Mouse (Mus musculus) heart, postnatal 4 days (tissue): ENCODE results near the gene Sugp1. TPM values are rescaled to one million over a fixed set of nuclear protein-coding genes. Genes with fewer than 3 reads are reported as not detected.
"Not testable (repeated sequence)": the region's sequence is repeated elsewhere in the genome, so short reads cannot be mapped to it uniquely, and the experiment has no call there.

Experiments used
- DNase-seq: peaks from one replicate; pipeline ENCODE4 v3.0.0; 2021
- total RNA-seq, 2 experiments: library from RNA; stranded (reverse); gene quantifications; 2 replicates each; pipeline ENCODE4 v1.2.3; 2021

Gene Sugp1
- total RNA-seq, 2 experiments from 2014 or later, result 23.2 to 23.8 TPM

DNA sequence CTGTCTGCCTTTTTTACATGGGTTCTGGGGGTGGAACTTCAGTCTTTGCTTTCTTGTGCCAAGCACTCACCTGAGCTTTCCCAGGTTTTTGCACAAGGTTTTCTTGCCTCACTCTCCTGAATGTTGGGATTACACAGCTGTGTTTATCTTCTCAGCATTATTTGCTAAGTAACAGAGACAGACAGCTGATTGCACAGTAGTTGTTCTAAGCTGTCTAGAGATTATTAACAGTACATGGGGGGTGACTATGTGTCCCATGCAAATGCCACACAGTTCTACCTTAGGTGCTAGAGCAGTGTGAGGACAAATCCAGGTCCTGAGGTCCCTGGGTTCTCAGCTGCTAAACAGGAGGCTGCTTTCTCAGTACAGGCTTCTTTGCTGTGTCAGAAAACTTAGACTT, 7.0 kb downstream of the Sugp1 start:
- no peak for DNase-seq

GRCm38 (mm10) chr8:70050434-70050833, 7.8 kb downstream of the Sugp1 start:
- DNase-seq, result not testable (repeated sequence)

- no peak for DNase-seq
Observed at GRCm38 (mm10) chr8:70057721-70058120, 15.1 kb downstream of the Sugp1 start.

- DNase-seq, result no peak
Observed at GRCm38 (mm10) chr8:70071836-70072440, 29.3 kb downstream of the Sugp1 start.

DNA sequence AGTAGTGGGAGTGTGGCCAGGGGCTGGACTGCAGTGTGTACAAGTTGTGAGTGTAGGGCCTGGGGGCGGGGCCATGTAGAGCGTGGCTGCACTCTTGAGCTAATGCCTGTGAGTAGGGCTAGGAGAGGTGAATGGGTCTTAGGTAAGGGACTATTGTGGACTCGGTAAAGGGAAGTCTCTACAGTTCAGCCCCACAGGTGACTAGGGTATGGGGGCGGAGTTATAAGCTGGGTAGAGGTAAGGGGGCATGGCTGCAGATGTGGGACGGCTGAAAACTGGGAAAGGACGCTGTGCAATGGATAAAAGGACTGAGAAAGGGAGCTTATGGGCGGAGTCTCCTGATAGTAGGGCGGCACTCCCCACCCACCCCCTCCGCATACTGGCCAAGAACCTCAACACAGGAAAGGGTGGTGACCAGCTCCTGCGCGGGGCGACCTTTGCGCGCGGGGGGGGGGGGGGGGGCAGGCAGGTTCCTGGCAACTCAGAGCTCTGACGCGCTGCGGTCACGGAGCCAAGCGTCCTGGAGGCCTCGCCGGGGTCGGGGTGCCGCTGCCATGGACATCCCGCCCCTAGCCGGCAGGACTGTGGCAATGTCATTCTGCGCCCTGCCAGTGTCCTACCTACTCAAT, 29.9 kb downstream of the Sugp1 start, which contains the start of gene Tm6sf2:
Tm6sf2 (plus strand) TSS at position 484 of the 629 bp plus-strand sequence.
- DNase-seq, result peak; percentile 65

- no peak for DNase-seq
Observed at GRCm38 (mm10) chr8:70073120-70073519, 30.5 kb downstream of the Sugp1 start.

DNA sequence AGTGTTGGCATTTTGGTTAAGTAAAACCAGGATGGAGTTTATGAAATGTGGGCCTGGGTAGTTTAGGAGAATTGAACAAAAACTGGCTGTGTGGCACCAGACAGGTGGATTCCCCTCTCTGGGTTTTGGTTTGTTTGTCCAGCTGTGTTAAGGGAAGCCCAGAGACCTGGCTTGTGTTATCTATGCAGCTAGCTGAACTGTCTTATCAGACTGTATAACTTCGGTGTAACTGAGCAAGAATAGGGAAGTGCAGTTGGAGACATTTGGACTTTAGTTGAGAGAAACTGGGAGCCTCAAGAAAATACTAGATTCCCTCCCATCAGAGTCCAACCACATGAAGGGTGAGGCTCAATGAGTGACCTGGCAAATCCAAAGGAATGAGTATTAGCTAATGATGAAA, 31.1 kb downstream of the Sugp1 start:
- DNase-seq, result no peak

DNA sequence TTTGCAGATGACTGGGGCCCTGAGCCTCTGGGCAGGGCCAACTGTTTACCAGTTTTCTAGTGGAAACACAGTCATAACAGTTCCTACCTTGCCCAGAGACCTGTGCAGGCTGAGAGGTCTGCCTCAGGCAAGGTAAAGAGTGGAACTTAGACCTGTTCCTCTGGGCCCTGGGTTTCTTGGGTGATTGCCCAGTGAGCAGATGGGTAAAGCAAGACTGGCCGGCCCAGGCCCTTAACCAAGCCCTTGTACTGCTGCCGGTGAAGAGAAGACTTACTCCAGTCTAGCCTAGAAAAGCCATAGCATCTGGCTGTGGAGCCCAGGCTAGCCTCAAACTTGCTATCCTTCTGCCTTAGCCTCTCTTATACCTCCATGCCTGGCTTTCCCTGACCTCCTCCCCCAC, 39.4 kb downstream of the Sugp1 start:
- DNase-seq, result no peak

DNA sequence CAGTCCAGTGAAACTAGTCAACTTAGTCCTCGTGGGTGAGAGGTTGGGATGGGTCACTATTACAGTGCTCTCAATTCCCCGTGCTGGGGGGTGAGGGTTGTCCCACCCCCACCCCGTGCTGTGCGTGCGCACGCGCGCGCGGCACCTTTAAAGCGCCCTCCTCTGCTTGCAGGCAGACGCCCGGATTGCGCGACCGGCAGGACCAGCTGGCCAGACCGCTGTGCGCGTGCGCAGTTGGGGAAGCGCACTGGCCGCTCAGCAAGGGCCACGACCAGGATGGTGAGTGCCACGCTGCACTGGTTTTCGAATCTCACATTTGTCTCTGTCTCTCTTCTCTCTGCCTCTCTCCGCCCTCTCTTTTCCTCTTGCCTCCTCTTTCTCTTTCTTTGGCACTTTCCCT, 40.7 kb downstream of the Sugp1 start, which contains the start of gene Hapln4:
Hapln4 (plus strand) TSS at position 173 of the 400 bp plus-strand sequence.
- peak; percentile 46 for DNase-seq

DNA sequence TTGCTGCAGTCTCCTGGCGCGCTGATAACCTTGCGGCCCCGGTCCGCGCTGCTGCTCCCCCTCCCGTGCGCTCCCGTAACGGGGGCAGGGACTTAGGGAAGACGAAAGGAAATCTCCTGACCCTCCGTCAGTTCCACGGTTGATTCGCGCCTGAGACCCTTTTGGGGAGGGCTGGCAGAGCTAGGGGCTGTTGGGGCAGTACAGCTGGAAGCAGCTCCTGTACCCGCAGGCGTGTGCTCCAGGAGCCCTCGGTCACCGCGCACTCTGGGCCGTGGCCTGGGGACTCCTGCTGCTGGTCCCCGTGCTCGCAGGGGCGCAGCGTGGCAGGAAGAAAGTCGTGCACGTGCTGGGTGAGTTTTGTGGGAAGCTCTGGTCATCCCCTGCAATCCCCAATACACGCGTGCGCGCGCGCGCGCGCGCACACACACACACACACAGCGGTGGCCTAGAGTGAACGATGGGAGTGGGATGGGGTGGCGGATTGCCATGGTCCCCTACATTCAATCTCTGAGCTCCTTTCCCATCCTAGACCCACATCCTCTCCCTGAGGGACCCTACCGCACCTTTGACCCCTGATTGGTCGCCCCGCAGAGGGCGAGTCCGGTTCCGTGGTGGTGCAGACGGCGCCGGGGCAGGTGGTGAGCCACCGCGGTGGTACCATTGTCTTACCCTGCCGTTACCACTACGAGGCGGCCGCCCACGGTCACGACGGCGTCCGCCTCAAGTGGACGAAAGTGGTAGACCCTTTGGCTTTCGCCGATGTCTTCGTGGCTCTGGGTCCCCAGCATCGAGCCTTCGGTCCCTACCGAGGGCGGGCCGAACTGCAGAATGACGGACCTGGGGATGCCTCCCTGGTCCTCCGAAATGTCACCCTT, 41.8 kb downstream of the Sugp1 start:
- no peak for DNase-seq

DNA sequence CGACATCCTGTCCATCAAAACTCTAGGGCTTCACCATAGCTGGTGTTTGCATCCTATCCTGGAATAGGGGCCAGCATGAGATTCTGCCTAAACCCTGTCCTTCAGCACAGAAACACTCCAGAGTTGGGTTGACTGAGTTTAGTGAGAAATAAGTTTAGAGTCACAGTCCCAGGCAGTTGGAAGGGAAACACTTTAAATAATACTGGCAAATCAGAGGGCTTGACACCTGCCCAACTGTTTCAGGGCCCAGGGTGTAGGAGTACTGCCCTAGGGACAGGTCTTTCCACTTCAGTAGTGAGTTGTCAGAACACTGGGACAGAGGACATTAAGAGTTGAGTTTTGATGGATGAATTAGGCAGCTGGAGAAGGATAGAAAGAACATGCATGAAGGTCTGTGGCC, 43.5 kb downstream of the Sugp1 start:
- no peak for DNase-seq

- no peak for DNase-seq
Observed at GRCm38 (mm10) chr8:70087237-70087636, 44.6 kb downstream of the Sugp1 start.

DNA sequence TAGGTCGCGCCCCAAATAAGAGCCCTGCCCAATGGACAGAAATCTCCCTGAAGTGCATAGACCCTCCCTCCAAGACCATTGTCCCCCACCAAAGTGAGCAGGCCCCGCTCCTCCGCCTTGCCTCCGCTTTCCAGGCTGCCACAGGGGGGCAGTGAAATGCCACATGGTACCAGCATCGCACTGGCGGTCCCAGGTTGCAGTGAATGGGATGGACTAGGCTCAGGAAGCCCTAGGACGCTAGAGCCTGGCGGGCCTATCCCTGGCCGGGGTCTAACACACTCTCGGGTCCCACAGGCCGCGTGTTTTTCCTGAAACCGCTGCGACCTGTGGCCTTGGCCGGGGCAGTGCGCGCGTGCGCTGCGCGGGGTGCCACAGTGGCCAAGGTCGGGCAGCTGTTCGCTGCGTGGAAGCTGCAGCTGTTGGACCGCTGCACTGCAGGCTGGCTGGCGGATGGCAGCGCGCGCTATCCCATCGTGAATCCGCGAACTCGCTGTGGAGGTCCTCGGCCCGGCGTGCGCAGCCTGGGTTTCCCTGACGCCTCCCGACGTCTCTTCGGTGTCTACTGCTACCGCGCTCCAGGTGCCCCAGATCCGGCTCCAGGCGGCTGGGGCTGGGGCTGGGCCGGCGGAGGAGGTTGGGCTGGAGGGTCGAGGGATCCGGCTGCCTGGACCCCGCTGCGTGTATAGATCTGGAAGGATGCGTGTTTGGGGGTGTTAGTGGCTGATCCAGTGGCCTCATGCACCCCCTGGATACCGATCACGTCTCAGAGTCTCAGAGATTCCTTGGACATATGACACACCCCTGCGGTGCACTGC, 45.4 kb downstream of the Sugp1 start:
- peak; percentile 61 for DNase-seq

DNA sequence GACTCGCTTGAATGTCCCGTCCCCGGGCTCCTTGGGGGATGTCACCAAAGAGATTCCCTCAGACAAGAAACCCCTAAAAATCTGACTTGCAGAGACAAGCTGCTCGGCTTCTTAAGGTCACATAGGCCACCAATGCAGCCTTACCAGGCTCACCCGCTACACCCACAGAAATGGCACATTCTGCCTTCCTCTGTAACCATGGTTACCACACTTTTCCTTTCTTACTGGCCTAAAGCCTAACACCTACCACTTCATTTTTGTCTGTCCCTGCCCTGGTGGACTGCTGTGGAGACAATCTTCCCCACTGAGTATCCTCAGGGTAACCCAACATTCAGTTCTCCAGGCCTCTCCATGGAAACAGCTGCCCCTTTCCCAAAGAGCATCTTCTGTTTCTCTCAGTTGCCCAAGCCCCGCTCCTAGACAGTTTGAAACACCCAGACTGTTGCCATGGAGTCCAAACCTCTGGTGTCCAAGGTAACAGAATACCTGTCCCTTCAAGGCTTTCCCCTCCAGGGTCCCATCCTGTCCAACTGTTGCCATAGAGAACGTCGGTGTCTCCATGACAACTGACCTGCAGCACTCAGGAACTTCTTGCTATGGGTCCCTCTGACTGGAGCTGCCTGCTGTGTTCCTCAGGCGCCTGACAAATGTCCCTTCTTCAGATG, 46.8 kb downstream of the Sugp1 start:
- no peak for DNase-seq

DNA sequence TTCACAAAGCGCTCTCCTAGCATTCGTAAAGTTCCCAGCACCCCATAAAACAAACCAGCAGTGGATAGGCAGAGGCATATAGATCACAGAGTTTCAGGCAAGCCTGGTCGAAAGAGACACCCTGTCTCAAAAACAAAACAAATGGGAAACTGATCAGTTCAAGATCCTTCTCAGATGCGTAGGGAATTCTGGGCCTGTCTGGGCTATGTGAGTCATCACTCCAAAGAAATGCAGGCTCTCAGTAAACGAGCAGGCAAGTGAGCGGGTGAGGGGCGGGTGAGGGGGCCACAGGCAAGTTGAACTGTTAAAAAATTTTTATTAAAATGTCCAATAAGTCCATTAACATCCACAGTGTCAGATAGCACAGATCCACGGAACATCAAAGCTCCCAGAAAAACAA, 50.2 kb downstream of the Sugp1 start:
- no peak for DNase-seq

GRCm38 (mm10) chr8:70099276-70099675, 56.7 kb downstream of the Sugp1 start:
- DNase-seq, result no peak

GRCm38 (mm10) chr8:70100241-70100640, 57.6 kb downstream of the Sugp1 start:
- DNase-seq, result no peak

- peak; percentile 51 for DNase-seq
Observed at GRCm38 (mm10) chr8:70104506-70104905, 61.9 kb downstream of the Sugp1 start.

DNA sequence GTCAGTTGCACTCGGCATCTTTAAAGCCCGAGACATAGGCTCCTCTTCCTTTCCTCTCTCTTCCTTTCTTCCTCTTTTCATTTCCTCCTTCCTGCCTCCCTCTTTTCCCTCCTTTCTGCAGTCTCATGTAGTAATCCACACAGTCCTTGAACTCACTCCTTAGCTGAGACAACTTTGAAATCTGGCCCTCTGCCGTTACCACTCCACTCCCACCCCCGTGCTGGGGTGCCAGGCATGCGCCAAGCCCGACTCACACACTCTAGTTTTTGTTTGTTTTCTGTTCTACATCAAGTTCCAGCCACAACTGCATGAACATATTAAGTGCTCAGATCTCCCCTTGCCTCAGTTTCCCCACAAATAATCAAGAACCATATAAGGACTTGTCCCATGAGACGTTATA, 62.3 kb downstream of the Sugp1 start:
- no peak for DNase-seq

- no peak for DNase-seq
Observed at GRCm38 (mm10) chr8:70110451-70110850, 67.8 kb downstream of the Sugp1 start.

DNA sequence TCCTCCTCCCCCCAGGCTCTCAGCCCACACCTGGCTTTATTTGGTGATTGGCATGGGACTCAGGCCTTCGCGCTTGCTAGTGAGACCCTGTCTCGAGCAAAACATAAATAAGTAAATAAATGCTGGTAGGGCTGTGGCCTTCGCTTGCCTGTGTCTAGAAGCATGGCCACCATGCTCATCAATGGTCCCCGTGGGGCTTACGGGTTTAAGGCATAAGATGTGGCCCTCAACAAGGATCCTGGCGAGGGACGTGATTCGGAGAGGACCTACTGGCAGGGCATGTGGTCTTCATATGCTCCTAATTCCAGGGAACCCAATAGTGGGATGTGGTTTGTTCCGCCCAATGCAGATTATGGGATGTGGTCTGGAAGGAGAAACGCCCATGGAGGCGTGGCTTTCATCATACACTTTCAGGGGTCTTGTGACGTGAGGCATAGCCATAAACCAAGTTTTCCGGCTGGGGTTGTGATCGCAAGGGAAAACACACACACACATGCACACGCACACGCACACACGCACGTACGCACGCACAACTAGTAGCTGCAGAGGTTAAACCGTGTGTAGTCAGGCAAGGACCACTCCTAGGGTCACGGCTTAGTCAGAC, 68.7 kb downstream of the Sugp1 start:
- DNase-seq, result no peak
